Mouse (Mus musculus): ENCODE measurements around the gene Macc1.

GRCm38 (mm10) chr12:119291618-119292017 is 22.5 kb upstream of the Macc1 start:
- TF ChIP-seq CTCF (IDR thresholded peaks at IDR 0.05; ENCODE audit: borderline replicate concordance, extremely low read depth, insufficient read depth, insufficient read length) = no peak
- no peak for TF ChIP-seq POLR2A (IDR thresholded peaks at IDR 0.05; ENCODE audit: borderline replicate concordance, extremely low read depth, insufficient read depth, insufficient read length, poor library complexity, severe bottlenecking)
